Mouse (Mus musculus): Measurements from ENCODE around the gene Ifi27. TPM values are rescaled to one million over a fixed set of nuclear protein-coding genes. Genes with fewer than 3 reads are reported as not detected.

Gene Ifi27
- 150 and 212 TPM in 2 replicates for polyA plus RNA-seq (2012; rRNA removed)

DNA sequence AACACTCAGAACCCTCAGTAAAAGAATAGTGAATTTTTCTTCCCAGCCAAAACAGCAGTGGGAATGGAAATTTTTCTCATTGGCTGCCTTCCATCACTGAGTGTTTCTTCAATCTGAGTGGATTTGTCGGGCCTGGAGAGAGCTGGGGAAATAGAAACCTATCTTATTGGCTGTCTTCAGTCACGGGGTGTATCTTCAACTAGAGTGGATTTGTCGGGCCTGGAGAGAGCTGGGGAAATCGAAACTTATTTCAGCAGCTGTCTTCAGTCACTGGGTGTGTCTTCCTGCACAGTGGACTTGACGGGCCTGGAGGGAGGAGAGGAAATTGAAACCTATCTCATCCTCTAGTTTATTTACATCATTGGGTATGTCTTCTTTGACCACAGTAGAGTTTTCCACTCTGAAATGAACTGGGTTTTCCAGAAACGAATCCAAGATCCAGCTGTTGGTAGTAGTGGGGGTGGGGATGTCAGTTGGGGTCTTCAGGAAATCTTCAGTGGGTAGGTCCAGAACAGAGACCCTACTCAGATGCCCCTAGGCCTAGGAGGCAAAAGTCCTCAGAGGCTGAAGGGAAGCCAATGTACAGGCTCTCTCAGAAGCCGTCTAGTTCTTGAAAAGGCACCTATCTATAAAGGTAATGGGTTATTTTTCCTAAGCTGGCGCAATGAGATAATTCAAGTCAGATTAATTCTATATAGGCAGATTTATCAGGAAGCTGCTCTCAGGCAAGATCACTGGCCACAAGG, at the start of gene Ifi27:
Ifi27 (plus strand) TSS at position 226 of the 746 bp plus-strand sequence.

DNA sequence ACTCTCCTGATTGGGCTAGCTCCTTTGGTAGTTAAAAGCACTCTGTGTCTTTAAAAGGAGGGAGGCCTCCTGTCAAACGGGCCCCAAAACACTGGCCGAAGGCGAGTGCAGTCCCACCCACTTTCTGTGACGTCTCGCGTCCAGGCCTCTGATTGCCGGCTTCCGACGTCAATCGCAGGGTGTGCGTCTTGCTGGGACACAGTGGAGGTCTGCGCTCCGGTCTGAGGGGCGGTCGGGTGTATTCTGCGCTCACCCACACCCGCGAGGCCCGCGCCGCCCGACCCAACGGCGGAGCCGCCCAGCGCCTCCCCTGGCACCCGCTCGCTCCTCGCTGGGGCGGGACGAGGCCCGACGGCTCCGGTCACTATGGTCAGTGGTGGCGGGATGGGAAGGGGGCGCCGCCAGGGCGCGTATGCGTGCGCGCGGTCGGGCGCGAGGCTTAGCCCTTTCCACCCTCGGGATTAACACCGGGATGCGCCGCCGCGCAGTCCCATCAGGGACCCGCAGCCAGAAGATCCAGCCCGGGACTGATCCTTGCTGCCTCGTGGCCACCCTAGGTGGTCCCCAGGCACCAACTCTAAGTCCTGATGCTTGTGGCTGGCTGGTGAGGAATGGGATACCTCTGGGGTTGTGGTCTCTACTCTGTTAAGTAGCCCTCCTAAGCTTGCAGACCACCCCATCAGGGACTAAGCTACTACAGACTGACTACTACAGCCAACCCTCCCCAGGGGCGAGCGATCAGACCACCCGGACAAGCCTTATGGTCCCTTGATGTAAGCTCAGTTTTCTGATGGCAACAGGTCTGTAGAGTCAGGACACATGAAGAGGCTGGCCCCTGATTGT, 45.3 kb upstream of the Ifi27 start, which contains the start of gene Otub2:
Otub2 (plus strand) TSS at position 178 of the 843 bp plus-strand sequence.

DNA sequence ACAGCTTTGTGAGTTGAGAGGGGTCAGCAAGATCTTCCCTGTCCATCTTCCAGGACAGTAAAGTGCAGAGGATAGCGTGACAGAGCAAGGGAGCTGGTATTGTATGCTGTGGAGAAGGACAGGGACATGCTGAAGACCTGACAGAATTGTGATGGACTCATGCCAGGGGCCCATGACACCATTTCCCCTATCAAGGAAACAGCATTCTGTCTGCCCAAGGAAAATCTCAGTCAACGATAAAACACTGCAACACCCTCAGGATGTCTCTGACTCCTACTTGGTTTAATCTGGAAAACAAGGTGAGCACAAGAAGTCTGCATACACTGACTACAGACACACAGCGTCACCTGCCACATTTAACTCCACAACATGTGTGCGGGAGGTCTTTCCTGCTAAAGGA, 26.3 kb upstream of the Ifi27 start, which contains the start of gene 9330161L09Rik:
9330161L09Rik (minus strand) TSS at position 101 of the 400 bp plus-strand sequence.

DNA sequence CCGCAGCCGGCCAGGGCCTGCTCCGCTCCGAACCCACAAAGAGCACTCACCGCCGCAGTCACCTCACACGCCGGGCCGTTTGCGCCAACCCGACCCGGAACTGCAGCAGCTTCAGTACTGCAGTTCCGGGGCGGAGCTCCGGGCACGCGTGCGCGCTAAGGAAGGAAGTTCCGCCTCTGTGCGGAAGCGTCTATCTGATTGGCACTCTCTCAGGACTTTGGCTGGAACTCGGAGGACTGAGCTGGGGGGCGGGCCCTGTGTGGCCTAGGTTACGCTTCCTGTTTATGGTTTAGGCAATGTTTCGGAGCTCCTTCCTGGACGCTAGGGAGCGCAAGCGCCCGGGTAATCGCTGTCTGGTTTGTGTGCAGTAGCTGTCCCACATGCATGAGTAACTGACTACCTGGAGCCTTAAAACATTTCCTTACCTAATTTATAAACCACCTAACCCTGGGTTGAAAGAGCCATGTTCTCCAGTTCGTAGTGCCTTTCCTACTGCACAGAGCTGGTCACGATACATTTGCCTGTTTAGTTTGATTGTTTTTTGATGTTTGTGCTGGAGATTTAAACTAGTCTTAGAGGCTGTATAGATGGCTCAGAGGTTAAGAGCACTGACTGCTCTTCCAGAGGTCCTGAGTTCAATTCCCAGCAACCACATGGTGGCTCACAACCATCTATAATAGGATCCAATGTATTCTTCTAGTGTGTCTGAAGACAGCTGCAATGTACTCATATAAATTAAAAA, 8.1 kb upstream of the Ifi27 start, which contains the start of gene Ddx24:
Ddx24 (minus strand) TSS at position 102 of the 742 bp plus-strand sequence.

DNA sequence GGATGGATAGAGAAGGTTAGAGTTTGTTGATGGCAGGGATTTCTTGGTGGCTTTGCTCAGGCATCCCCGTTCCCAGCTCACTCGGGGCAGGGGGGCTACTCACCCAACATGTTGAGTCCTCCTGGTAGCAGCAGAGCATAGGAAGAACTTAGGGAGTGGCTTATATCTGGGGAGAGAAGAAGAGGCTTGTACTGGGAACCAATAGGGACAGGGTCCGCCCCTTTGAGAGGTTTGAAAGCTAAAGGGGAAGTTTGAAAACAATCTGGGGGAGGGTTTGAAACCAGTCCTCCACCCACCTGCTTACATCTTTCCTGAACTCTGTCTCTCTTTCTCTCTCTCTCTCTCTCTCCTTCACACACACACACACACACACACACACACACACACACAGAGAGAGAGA, 9.5 kb downstream of the Ifi27 start, which contains the start of gene Ifi27l2a:
Ifi27l2a (minus strand) TSS at position 157 of the 400 bp plus-strand sequence.

DNA sequence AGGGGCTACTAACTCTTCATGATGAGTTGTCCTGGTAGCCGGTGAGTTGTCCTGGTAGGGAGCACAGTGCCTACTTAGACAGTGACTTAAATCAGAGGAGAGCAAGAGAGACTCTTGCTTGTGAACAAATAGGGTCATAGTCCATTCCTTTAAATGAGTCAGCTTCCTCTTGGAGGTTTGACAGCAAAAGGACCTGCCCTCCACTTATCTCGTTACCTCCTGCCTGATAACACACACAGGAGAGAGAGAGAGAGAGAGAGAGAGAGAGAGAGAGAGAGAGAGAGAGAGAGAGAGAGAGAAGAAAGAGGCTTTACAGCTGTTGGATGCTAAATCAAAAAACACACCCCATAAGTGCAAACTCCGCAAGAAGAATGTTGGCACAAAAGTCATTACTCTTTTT, 23.1 kb downstream of the Ifi27 start, which contains the start of gene Ifi27l2b:
Ifi27l2b (minus strand) TSS at position 84 of the 400 bp plus-strand sequence.

Other genes with a start within 250 kb of the Ifi27 start
- 4.4 and 4.5 TPM in 2 replicates for gene Prima1, start 192.1 kb upstream of the Ifi27 start, polyA plus RNA-seq (2012; rRNA removed)
- gene Fam181a, start 123.2 kb upstream of the Ifi27 start, polyA plus RNA-seq (2012; rRNA removed) = not detected in 2 replicates
- 72.2 and 87.2 TPM in 2 replicates for gene Asb2, start 78.2 kb upstream of the Ifi27 start, polyA plus RNA-seq (2012; rRNA removed)
- 1.7 and 2.0 TPM in 2 replicates for gene Otub2, start 45.5 kb upstream of the Ifi27 start, polyA plus RNA-seq (2012; rRNA removed)
- 0.38 and 0.50 TPM in 2 replicates for gene 9330161L09Rik, start 26.4 kb upstream of the Ifi27 start, polyA plus RNA-seq (2012; rRNA removed)
- gene Ddx24, start 8.4 kb upstream of the Ifi27 start, polyA plus RNA-seq (2012; rRNA removed) = 19.9 and 27.8 TPM in 2 replicates
- 288 and 311 TPM in 2 replicates for gene Ifi27l2a, start 9.5 kb downstream of the Ifi27 start, polyA plus RNA-seq (2012; rRNA removed)
- 123 and 151 TPM in 2 replicates for gene Ifi27l2b, start 23.0 kb downstream of the Ifi27 start, polyA plus RNA-seq (2012; rRNA removed)
- 0.09 and 0.19 TPM in 2 replicates for gene Ppp4r4, start 98.1 kb downstream of the Ifi27 start, polyA plus RNA-seq (2012; rRNA removed)
- gene Serpina10, start 197.2 kb downstream of the Ifi27 start, polyA plus RNA-seq (2012; rRNA removed) = 0.07 and 0.13 TPM in 2 replicates
- not detected in 2 replicates for gene Serpina6, start 223.0 kb downstream of the Ifi27 start, polyA plus RNA-seq (2012; rRNA removed)
- gene Serpina16, start 241.9 kb downstream of the Ifi27 start, polyA plus RNA-seq (2012; rRNA removed) = not detected in 2 replicates

Measured in colon, adult 2 months (tissue).